Mouse (Mus musculus): ENCODE measurements at regions not wholly inside any gene's neighbourhood (a gene's known extent, or its start where the extent isn't known, plus 50 kb on each side); places are given as distances from the start of the nearest gene placed in this dataset.

- DNase-seq (ENCODE audit: low read depth, low spot score) = no peak
These were observed 366.2 kb upstream of the Fam92a start for GRCm38 (mm10) chr4:12538043-12538442.

- DNase-seq (ENCODE audit: low read depth, low spot score) = no peak
These were observed 362.3 kb upstream of the Fam92a start for GRCm38 (mm10) chr4:12534151-12534550.

- no peak for DNase-seq (ENCODE audit: low read depth, low spot score)
These were observed 361.1 kb upstream of the Fam92a start for GRCm38 (mm10) chr4:12532961-12533360.

- no peak for DNase-seq (ENCODE audit: low read depth, low spot score)
These were observed 350.5 kb upstream of the Fam92a start for GRCm38 (mm10) chr4:12522358-12522757.

- no peak for DNase-seq (ENCODE audit: low read depth, low spot score)
These were observed 349.4 kb upstream of the Fam92a start for GRCm38 (mm10) chr4:12521246-12521645.

- no peak for DNase-seq (ENCODE audit: low read depth, low spot score)
These were observed 344.7 kb upstream of the Fam92a start for GRCm38 (mm10) chr4:12516497-12516896.

- DNase-seq (ENCODE audit: low read depth, low spot score) = no peak
These were observed 340.0 kb upstream of the Fam92a start for GRCm38 (mm10) chr4:12511656-12512385.

- DNase-seq (ENCODE audit: low read depth, low spot score) = no peak
These were observed 335.2 kb upstream of the Fam92a start for GRCm38 (mm10) chr4:12506851-12507551.

GRCm38 (mm10) chr4:12501086-12501485 is 329.3 kb upstream of the Fam92a start:
- DNase-seq (ENCODE audit: low read depth, low spot score) = no peak

- DNase-seq (ENCODE audit: low read depth, low spot score) = no peak
These were observed 326.6 kb upstream of the Fam92a start for GRCm38 (mm10) chr4:12498426-12498825.

- DNase-seq (ENCODE audit: low read depth, low spot score) = no peak
These were observed 320.7 kb upstream of the Fam92a start for GRCm38 (mm10) chr4:12492468-12492867.

GRCm38 (mm10) chr4:12491306-12491705 is 319.5 kb upstream of the Fam92a start:
- DNase-seq (ENCODE audit: low read depth, low spot score) = no peak

GRCm38 (mm10) chr4:12490066-12490465 is 318.3 kb upstream of the Fam92a start:
- DNase-seq (ENCODE audit: low read depth, low spot score) = no peak

- DNase-seq (ENCODE audit: low read depth, low spot score) = no peak
These were observed 317.5 kb upstream of the Fam92a start for GRCm38 (mm10) chr4:12489358-12489757.

GRCm38 (mm10) chr4:12481481-12481880 is 309.7 kb upstream of the Fam92a start:
- DNase-seq (ENCODE audit: low read depth, low spot score) = no peak

GRCm38 (mm10) chr4:12476717-12477116 is 304.9 kb upstream of the Fam92a start:
- DNase-seq (ENCODE audit: low read depth, low spot score) = no peak

- DNase-seq (ENCODE audit: low read depth, low spot score) = no peak
These were observed 303.3 kb upstream of the Fam92a start for GRCm38 (mm10) chr4:12474981-12475568.

GRCm38 (mm10) chr4:12474421-12474820 is 302.6 kb upstream of the Fam92a start:
- no peak for DNase-seq (ENCODE audit: low read depth, low spot score)

- DNase-seq (ENCODE audit: low read depth, low spot score) = no peak
These were observed 289.9 kb upstream of the Fam92a start for GRCm38 (mm10) chr4:12461701-12462100.

GRCm38 (mm10) chr4:12461251-12461650 is 289.4 kb upstream of the Fam92a start:
- no peak for DNase-seq (ENCODE audit: low read depth, low spot score)

GRCm38 (mm10) chr4:12457978-12458597 is 286.3 kb upstream of the Fam92a start:
- no peak for DNase-seq (ENCODE audit: low read depth, low spot score)

- DNase-seq (ENCODE audit: low read depth, low spot score) = no peak
These were observed 280.3 kb upstream of the Fam92a start for GRCm38 (mm10) chr4:12452086-12452485.
